Mouse (Mus musculus): ENCODE data around the gene H2-DMb2.
A peak's percentile ranks its signal among the peaks of the same experiment; 100 is the strongest.

H2-DMb2 gene

DNA sequence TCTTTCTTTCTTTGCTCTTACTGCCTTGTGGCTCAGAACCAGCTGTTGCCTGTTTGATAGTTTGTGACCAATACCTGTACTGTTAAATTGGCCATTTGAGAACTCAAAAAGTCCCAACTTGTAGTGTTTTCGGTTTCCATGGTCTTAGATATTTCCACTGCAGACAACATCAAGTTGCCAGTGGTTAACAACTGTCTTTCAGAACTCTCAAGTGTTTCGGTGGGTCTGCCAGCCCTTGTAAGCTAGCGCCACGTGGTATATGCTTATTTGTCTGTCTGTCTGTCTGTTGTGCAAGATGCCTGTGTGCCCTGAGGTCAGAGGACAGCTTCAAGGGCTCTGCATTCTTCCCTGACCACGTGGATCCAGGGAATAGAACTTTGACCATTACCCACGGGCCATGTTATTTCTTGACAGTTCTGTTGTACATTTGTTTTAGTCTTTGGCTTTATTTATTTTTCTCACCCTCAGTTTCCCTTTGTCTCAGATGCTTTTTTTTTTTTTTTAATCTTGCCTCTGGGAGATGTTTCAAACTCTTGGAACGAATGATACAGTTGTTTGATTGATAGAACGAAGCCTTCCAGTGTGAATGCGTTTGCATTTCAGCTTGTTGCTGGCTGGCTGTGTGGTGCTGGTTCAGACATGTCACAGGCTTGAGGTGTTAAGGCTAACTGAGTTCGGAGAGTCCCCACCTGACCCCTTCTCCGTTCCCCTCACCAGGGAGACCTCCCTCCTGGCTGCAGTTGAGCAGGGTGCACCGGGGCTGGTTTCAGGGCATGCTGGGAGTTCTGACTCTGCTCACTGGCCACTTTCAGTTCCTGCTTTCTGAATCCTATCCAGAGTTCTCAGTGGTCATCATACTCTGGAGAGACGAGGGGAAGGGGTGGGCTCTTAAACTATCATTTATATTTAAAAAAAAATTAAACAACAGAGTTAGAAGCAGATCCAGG, 37.1 kb downstream of the H2-DMb2 start:
- no peak for DNase-seq

DNA sequence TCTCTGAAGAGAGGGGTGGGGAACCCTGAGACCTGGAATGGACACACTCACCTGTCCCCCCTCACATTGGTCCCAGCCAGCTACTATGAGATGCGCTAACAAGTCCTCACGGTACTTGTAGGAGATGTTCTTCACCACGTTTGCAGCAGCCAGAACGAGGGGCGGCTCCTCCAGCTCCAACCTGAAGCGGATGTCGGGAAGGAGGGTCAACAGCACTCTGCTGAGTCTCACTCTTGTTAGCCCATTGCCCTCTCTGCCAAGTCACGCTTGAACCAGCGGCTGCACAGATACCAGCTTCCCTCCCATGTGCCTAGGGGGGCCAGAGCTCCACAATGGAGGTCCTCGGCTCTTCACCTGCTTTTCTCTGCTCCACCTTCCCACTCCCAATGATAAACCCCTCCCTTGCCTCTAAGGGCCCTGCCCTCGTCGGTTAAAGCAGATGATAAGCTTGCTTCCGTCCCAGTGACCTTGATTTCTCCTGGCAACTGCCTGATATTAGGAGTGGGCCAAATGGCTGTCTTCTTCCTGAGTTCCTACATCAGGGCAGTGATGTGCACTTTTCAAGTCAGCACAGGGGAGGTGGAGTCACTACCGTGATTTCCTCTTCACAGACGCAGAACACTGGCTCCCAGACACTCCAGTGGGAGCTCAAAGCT, 40.6 kb downstream of the H2-DMb2 start:
- no peak for DNase-seq

DNA sequence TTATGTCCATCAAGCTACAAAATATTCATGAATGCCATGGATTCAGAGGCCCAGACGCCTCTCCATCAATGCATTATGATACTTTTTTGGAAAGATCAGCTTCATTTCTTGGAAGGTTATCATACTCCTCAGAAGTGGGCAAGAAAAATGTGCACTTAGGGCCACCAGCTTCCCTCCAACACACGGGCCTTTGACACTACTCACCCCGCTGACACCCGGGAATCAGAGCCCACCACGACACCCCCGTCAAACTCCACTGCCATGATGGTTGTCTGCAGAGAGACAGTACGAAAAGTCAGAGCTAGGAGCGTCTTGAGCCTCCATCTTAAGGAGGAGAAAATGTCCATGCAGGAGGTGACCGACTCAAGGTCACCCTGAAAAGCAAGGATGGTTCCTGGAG, 42.4 kb downstream of the H2-DMb2 start:
- no peak for DNase-seq

DNA sequence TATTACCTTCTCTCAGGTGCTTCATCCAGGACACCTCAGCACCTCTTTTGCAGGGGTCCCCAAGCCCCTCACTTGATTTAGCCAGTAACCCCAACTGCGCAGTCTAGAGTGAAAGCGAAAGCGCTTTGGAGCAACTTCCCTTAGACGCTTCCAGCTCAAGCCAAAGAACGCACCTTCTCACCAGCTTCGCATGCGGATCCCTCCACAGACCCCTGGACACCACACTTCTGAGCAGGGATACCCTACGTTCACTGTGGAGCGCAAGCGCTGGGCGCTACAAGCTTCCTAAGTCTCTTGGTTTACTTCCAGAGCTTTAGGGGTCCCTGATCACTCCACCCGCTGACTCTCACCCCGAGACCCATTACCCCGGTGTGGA, 43.8 kb downstream of the H2-DMb2 start:
- no peak for DNase-seq

DNA sequence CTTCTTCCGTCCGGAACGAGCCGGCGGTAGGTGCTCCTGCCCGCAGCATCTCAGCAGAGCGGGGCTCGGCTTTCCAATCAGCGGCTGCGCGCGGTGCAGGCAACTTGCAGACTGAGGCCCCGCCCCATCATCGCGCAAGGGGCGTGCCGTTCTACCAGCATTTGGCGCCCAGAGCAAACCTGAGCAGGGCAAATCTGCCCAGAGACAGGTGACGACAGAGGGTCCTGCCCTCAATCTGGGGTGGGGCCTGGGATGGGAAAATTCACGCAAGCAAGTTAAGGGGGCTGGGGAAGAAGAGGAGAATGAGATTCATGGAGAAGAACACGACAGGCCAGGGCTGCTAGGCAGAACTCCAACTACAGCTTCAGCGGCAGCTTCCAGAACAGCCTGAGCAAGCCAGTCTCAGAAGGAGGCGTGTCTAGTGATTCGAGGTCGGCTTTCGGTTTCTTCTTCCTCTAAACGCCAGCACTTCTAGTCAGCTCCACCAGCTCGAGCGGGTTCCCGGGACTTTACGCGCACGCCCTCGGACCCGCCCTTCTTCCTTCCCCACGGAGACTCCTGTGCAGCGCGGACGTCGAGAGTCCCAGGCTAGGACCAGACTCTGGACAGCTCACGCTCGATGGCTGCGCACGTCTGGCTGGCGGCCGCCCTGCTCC, 44.3 kb downstream of the H2-DMb2 start, which contains the start of the genes Tap1 and Psmb9:
Gene Tap1 (plus strand): TSS at position 293 of the 656 bp plus-strand sequence.
Gene Psmb9 (minus strand): TSS at position 504 of the 656 bp plus-strand sequence.
- DNase-seq = peak; percentile 97 to 98

DNA sequence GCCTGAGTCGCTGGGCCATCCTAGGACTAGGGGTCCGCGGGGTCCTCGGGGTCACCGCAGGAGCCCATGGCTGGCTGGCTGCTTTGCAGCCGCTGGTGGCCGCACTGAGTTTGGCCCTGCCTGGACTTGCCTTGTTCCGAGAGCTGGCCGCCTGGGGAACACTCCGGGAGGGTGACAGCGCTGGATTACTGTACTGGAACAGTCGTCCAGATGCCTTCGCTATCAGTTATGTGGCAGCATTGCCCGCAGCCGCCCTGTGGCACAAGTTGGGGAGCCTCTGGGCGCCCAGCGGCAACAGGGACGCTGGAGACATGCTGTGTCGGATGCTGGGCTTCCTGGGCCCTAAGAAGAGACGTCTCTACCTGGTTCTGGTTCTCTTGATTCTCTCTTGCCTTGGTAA, 44.9 kb downstream of the H2-DMb2 start:
- no peak for DNase-seq

DNA sequence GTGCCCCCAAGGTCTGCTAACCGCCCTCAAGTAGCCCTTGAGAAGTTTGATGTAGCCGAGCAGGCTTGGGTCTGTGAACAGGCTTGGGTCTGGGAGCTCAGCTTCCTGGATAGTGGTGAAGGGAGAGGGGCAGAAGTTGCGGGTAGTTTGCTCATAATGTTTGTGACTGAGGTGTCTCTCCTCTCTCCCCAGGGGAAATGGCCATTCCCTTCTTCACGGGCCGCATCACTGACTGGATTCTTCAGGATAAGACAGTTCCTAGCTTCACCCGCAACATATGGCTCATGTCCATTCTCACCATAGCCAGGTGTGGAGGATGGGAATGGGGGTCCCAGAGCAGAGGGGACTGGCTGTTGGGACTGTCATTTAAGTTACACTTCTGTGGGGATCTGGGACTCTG, 45.9 kb downstream of the H2-DMb2 start:
- no peak for DNase-seq

DNA sequence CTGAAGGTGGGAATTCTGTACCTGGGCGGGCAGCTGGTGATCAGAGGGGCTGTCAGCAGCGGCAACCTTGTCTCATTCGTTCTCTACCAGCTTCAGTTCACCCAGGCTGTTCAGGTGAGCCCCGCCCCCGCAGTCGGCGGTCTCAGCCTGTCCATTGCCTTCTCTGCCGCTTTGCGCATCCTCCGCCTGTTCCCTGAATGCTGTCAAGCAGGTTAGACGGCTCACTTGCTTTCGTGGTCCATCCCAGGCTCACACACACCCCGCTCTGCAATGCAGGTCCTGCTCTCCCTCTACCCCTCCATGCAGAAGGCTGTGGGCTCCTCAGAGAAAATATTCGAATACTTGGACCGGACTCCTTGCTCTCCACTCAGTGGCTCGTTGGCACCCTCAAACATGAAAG, 49.7 kb downstream of the H2-DMb2 start:
- no peak for DNase-seq

DNA sequence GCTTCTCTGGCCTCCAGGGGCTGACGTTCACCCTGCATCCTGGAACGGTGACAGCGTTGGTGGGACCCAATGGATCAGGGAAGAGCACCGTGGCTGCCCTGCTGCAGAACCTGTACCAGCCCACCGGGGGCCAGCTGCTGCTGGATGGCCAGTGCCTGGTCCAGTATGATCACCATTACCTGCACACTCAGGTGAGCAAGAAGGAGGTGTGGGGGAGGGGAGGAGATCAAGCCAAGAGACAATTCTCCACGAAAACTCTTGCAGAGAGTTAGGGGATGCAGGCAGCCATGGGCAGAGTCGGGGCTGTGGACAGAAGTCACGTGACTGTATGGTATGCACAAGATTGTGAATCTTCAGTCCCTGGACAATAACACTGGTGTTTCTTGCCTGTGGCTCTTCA, 50.4 kb downstream of the H2-DMb2 start:
- no peak for DNase-seq

DNA sequence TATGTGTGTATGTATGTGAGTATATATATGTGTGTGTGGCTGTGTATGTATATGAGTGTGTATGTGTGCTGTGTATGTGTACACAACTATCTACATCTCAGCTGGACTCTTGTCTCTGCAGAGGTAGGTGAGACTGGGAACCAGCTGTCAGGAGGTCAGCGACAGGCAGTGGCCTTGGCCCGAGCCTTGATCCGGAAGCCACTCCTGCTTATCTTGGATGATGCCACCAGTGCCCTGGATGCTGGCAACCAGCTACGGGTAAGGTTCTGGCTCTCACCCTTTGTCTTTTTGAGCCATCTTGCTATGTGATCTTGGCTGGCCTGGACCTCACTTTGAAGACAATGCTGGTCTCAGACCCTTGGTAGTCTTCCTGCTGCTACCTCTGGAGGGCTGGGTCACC, 51.6 kb downstream of the H2-DMb2 start:
- DNase-seq = no peak

DNA sequence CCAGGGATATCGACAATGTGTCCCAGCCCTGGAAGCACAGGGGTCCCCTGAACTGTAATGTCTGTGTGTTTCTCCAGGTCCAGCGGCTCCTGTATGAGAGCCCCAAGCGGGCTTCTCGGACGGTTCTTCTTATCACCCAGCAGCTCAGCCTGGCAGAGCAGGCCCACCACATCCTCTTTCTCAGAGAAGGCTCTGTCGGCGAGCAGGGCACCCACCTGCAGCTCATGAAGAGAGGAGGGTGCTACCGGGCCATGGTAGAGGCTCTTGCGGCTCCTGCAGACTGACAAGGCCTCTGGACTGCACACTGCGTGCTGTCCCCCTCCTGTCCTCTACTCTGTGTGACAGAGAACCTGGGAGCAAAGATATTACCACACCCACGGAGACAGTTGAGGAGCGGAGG, 53.4 kb downstream of the H2-DMb2 start:
- no peak for DNase-seq

DNA sequence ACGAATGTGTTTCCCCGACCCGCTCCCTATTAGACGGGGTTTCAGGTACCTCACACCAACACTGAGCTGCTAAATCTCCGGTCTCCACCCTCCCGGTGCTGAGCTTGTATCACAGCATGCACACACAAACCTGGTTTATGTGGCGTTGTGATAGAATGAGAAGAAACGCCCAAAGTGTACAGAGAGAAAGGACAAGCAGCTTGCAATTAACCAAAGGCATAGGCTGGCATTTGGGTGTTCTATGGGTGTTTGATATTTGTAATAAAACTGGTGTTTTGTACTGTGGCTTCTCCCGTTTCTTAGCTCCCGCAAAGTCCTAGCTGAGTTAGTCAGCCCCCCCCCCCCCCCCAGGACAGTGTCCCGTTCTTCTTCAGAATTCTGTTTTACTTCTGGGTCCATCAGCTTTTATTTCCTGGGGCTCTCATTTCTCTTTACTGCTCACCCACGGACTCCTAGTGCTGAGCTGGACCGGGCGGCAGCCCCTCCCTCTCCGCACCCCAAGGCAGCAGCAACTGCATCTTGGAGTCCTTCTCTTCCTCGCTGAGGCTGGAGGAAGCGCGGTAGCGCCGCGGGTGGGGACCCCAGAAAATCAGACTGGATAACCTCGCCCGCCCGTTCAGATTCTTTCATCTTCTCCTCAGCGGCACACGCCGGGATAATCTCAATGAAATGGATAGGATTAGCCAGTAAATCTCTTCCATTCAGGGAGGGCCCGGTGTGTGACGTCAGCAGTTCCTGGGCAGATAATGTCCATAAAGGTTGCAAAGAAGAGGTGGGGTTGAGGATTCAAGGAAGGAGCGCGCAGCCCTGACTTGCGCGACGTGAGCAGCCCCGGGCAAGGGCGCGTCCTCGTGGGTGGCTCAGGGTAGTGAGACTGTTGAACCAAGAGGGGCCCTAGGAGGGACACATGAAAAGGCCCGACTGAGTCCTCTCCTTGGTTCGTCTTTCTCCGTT, 54.1 kb downstream of the H2-DMb2 start, which contains the start of gene Psmb8:
Gene Psmb8 (plus strand): TSS at position 781 of the 954 bp plus-strand sequence.
- DNase-seq = peak; percentile 97

DNA sequence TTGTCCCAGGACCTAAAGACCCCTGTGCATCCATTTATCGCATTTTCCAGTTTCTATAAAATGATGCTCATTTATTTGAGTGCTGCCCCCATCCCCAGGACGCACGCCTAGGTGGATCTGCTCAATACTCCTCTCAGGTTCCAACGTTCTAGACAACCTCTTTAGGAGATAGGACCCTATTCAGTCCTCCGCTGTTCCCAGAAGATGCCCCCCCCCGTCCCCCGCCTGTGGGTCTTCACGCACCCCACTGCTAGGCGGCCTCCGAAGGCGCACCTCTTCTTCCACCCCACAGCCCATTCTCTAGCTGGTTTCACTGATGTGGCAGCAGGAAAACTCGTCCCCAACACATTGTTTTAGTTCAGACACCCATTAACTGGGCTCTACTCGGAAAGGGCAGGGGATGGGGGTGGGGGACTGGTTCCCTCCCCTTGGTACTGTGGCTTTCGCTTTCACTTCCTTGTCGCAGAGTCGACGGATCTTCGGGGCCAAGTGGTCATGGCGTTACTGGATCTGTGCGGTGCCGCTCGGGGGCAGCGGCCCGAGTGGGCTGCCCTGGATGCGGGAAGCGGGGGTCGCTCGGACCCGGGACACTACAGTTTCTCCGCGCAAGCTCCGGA, 54.9 kb downstream of the H2-DMb2 start:
- peak; percentile 80 to 83 for DNase-seq

DNA sequence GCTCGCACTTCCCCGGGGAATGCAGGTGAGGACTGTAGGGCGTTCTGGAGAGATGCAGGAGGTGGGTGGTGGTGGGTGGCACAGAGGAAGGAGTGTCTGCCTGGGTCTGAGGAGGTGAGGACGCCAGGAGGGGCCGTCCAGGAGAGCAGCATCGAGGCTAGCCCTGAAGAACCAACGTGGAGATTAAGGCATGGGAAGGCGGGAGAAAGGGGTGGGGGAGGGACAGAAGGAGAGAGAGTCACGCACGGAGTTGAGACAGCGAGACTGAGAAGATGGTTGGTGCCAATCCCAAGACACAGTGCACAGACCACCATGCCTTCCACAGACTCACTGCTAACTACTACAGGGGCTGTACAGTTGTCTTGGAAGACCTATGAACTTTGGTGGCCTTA, 55.4 kb downstream of the H2-DMb2 start:
- no peak for DNase-seq

DNA sequence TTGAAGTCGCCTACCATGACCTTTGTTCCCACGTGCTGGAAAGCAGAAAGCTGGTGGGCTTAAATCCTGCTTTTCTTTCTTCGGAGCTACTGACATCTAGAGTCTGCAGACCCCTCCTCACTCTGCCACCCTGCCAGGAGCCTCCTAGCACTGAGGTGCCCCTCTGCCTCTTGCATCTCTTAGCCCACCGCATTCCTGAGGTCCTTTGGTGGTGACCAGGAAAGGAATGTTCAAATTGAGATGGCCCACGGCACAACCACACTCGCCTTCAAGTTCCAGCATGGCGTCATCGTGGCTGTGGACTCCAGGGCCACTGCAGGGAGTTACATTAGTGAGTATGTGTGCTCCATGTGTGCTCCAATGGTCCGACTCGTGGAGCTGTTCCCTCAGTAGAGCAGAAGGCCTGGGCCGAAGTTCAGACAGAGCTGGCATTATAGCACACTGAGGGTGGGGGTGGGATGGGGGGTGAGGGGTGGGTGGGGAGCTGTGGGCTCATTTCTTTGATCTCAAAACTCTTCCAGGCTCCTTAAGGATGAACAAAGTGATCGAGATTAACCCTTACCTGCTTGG, 56.0 kb downstream of the H2-DMb2 start:
- DNase-seq = no peak

DNA sequence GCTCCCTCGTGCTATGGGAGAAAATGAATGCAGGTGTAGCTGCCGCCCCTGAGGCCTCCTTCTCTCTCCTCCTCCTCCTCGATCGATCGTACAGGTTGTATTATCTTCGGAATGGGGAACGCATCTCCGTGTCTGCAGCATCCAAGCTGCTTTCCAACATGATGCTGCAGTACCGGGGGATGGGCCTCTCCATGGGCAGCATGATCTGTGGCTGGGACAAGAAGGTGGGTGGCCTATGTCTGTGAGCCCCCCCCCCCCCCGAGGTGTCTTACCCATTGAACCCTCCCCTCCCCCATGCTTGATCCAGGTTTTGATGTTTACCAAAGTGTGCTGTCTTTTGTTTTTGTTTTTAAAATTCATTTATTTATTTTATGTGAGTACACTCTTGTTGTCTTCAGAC, 56.9 kb downstream of the H2-DMb2 start:
- DNase-seq = no peak

DNA sequence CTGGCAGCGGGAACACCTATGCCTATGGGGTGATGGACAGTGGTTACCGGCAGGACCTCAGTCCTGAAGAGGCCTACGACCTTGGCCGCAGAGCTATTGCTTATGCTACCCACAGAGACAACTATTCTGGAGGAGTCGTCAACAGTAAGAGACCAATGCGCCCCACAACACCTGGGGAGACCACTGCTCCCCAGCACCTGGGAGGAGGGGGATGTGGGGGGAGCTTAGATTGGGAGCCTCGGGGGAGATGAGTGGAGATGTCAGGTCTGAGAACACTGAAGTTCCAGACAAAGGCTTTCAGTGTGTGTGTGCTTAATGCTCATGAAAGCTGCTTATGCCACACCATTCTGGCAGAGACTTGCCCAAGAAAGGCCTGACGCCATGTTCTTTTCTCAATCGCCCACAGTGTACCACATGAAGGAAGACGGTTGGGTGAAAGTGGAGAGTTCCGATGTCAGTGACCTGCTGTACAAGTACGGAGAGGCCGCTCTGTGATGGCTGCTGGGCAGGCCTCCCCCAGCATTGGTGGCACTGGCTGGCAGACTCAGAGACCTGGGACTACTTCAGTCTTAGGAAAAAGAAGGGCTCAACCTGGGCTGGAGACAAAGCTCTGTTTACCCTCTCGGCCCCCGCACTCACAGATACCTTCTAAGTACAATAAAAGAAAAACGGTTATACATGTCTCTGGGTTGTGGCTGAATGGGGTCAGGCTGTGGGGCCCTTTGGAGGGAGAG, 57.8 kb downstream of the H2-DMb2 start:
- DNase-seq = no peak
